8 mouse cellular contexts compared by ENCODE assay signal in genomic region chrX:71556965-71557491, GRCm38 (mm10). TPM values are rescaled to one million over a fixed set of nuclear protein-coding genes. Genes with fewer than 3 reads are reported as not detected.
DNase-seq lines count a peak whose midpoint lies in the region; ATAC-seq lines count a peak whose summit lies in the region.

No protein-coding gene starts in this region.

- peak overlapping the region; percentile 72 for H3K4me3 ChIP-seq in lung, embryonic 16.5 days (ENCODE audit: low read length)
- peak overlapping the region; percentile 73 for H3K4me3 ChIP-seq in forebrain, embryonic 12.5 days (replicated peaks)

- no peaks in the 10 kb centered on the region for H3K4me1 ChIP-seq in lung, embryonic 16.5 days (replicated peaks; ENCODE audit: control insufficient read depth, insufficient read depth, low read length)
- H3K4me1 ChIP-seq in forebrain, embryonic 12.5 days, result no peaks in the 10 kb centered on the region

- peak overlapping the region; percentile 95 for H3K27ac ChIP-seq in lung, embryonic 16.5 days (ENCODE audit: low read length)
- H3K27ac ChIP-seq in forebrain, embryonic 12.5 days, result peak overlapping the region; percentile 98

- no peaks in the 10 kb centered on the region; the same call in 1 of the 2 replicates for H3K9me3 ChIP-seq in lung, embryonic 16.5 days (ENCODE audit: control insufficient read depth, low read length)
- no peaks in the 10 kb centered on the region; the same call in 1 of the 2 replicates for H3K9me3 ChIP-seq in forebrain, embryonic 12.5 days

- H3K4me2 ChIP-seq in lung, embryonic 16.5 days (ENCODE audit: low read depth, low read length), result peak overlapping the region; percentile 50
- peak overlapping the region; percentile 54 for H3K4me2 ChIP-seq in forebrain, embryonic 12.5 days

- H3K27me3 ChIP-seq in lung, embryonic 16.5 days (ENCODE audit: control insufficient read depth, insufficient read depth, low read depth, low read length), result no peaks in the 10 kb centered on the region
- H3K27me3 ChIP-seq in forebrain, embryonic 12.5 days, result 0 out of 2 replicates have a peak, but pooled peaks cover 3% of the 10 kb centered on the region

- no peak for ATAC-seq in lung, embryonic 16.5 days (ENCODE audit: low read depth)
- no peak; the same call in 1 of the 2 replicates for ATAC-seq in forebrain, embryonic 12.5 days (ENCODE audit: low FRiP score)
- no peak for ATAC-seq in erythroid progenitor cell, adult 5-6 weeks (replicated peaks; ENCODE audit: low FRiP score, poor library complexity, severe bottlenecking)

- WGBS in lung, embryonic 16.5 days, result 11% methylated on average over 21 of the region's 37 CpGs
- 31% methylated on average over 24 of the region's 37 CpGs for WGBS in forebrain, embryonic 12.5 days

- peaks cover 5% of the 10 kb centered on the region; the same call in 1 of the 2 replicates for H3K36me3 ChIP-seq in lung, embryonic 16.5 days (ENCODE audit: control insufficient read depth, insufficient read depth, low read length)
- H3K36me3 ChIP-seq in forebrain, embryonic 12.5 days (replicated peaks), result peaks cover 21% of the 10 kb centered on the region

- H3K9ac ChIP-seq in lung, embryonic 16.5 days (ENCODE audit: low read length), result peak overlapping the region; percentile 84
- peak overlapping the region; percentile 97 for H3K9ac ChIP-seq in forebrain, embryonic 12.5 days

- no peak for DNase-seq in lung, postnatal 14 days
- peak; percentile 19 for DNase-seq in adrenal gland, postnatal 14 days
- DNase-seq in kidney, postnatal 4 days, result peak; percentile 7 to 30
- DNase-seq in neural tube, embryonic 10.5 days (ENCODE audit: extremely low spot score, low spot score), result peak; percentile 42
- no peak for DNase-seq in gastrocnemius, postnatal 25 days

RNA-seq across cellular contexts. Expression of gene Hmgb3, which starts 1.3 kb away (rescaled TPM):
- 210 and 238 TPM in 2 replicates for polyA plus RNA-seq in lung, embryonic 16.5 days (2015; fragmentation: Nextera tagmentation; extraction: Ambion mirVana)
- total RNA-seq in adrenal gland, postnatal 14 days (2021), result 151 and 154 TPM in 2 replicates
- polyA plus RNA-seq in forebrain, embryonic 12.5 days (2016; fragmentation: Nextera tagmentation; extraction: Ambion mirVana), result 808 and 853 TPM in 2 replicates
- 163 and 208 TPM in 2 replicates for total RNA-seq in erythroid progenitor cell, adult 5-6 weeks (2015; ENCODE audit: low replicate concordance)
- total RNA-seq in erythroid progenitor cell, adult 5-6 weeks (2017; ENCODE audit: low replicate concordance), result 164 and 222 TPM in 2 replicates
- 1 to 10 TPM; 9.4 to 9.7 TPM for total RNA-seq in gastrocnemius, postnatal 25 days (2021)

Comparison
In these comparisons a context has a peak if more than half of its experiments do, and no peak if none do; other contexts are left out.
1. DNase-seq: peak in adrenal gland, postnatal 14 days (single experiment), kidney, postnatal 4 days (2 of 2) and neural tube, embryonic 10.5 days (single experiment); none in lung, postnatal 14 days (single experiment) and gastrocnemius, postnatal 25 days (single experiment).
2. RNA of gene Hmgb3, which starts 1.3 kb away (total RNA-seq): 163 to 222 TPM in erythroid progenitor cell, adult 5-6 weeks and 151 to 154 TPM in adrenal gland, postnatal 14 days; 9.4 to 9.7 TPM in gastrocnemius, postnatal 25 days; every median in the first group is over 10 times any median in the second.